Mouse (Mus musculus) thymus, postnatal 36 days (tissue): ENCODE results near the gene Cidec.
A peak's percentile ranks its signal among the peaks of the same experiment; 100 is the strongest.

Experiments
- DNase-seq, 2 experiments: peaks; one replicate each; pipeline ENCODE4 v3.0.0; 2022; ENCODE audit warnings: mixed read lengths in 2 of 2

The Cidec gene

GRCm38 (mm10) chr6:113435664-113436205, at the start of gene Cidec:
Cidec (minus strand) TSS chr6:113435760.
- no peak for DNase-seq

- peak in 1 of 2 experiments; percentile 39 for DNase-seq
Observed at GRCm38 (mm10) chr6:113483729-113484128, 48.2 kb upstream of the Cidec start.

GRCm38 (mm10) chr6:113483100-113483615, 47.6 kb upstream of the Cidec start, which contains the start of gene Creld1:
Creld1 (plus strand) TSS chr6:113483297.
- DNase-seq: peak; percentile 88 to 93

GRCm38 (mm10) chr6:113482477-113483099, 47.0 kb upstream of the Cidec start:
- DNase-seq: peak in 1 of 2 experiments; percentile 52

- no peak for DNase-seq
Observed at GRCm38 (mm10) chr6:113480555-113481373, 45.2 kb upstream of the Cidec start.

GRCm38 (mm10) chr6:113478906-113479305, 43.3 kb upstream of the Cidec start:
- no peak for DNase-seq

- no peak for DNase-seq
Observed at GRCm38 (mm10) chr6:113477353-113477752, 41.8 kb upstream of the Cidec start.

- DNase-seq: no peak
Observed at GRCm38 (mm10) chr6:113473715-113474114, 38.2 kb upstream of the Cidec start.

GRCm38 (mm10) chr6:113473246-113473645, 37.7 kb upstream of the Cidec start:
- no peak for DNase-seq

- DNase-seq: no peak
Observed at GRCm38 (mm10) chr6:113472061-113472460, 36.5 kb upstream of the Cidec start.

GRCm38 (mm10) chr6:113471297-113471936, 35.9 kb upstream of the Cidec start, which contains the start of gene Il17rc:
Il17rc (plus strand) TSS chr6:113471427.
- no peak for DNase-seq

GRCm38 (mm10) chr6:113469432-113469831, 33.9 kb upstream of the Cidec start:
- DNase-seq: peak; percentile 68 to 69

GRCm38 (mm10) chr6:113469021-113469420, 33.5 kb upstream of the Cidec start:
- peak; percentile 79 to 80 for DNase-seq

- DNase-seq: no peak
Observed at GRCm38 (mm10) chr6:113468512-113468911, 33.0 kb upstream of the Cidec start.

- DNase-seq: no peak
Observed at GRCm38 (mm10) chr6:113465602-113466001, 30.0 kb upstream of the Cidec start.

- no peak for DNase-seq
Observed at GRCm38 (mm10) chr6:113464040-113464439, 28.5 kb upstream of the Cidec start.

GRCm38 (mm10) chr6:113458635-113459034, 23.1 kb upstream of the Cidec start:
- DNase-seq: peak; percentile 27 to 43

GRCm38 (mm10) chr6:113457952-113458534, 22.5 kb upstream of the Cidec start, which contains the start of gene Il17re:
Il17re (plus strand) TSS chr6:113458484.
- peak; percentile 56 to 73 for DNase-seq

- peak in 1 of 2 experiments; percentile 25 for DNase-seq
Observed at GRCm38 (mm10) chr6:113455007-113455406, 19.4 kb upstream of the Cidec start.

- DNase-seq: no peak
Observed at GRCm38 (mm10) chr6:113451839-113452238, 16.3 kb upstream of the Cidec start.

- no peak for DNase-seq
Observed at GRCm38 (mm10) chr6:113447639-113448038, 12.1 kb upstream of the Cidec start.

GRCm38 (mm10) chr6:113444207-113444965, 8.8 kb upstream of the Cidec start:
- DNase-seq: no peak
